Mouse (Mus musculus): ENCODE data around the gene Acsl5. TPM values are rescaled to one million over a fixed set of nuclear protein-coding genes. Genes with fewer than 3 reads are reported as not detected.

Acsl5 gene
- polyA plus RNA-seq, 1 experiment, result 16.0 TPM

DNA sequence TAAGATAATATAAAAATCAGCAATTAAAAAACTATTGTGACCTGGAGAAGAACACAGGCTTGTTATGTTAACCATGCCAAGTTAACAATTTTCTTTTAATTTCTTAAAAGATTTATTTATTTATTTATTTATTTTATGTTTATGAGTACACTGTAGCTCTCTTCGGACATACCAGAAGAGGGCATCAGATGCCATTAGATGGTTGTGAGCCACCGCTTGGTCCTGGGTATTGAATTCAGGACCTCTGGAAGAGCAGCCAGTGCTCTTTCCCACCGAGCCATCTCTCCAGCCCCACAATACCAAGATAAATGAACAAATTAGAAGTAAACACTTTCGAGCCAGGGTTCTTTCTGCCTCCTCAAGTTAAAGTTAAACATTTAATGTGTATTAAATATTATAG, 43.1 kb upstream of the Acsl5 start:
- Histone ChIP-seq H3K79me2 (ENCODE audit: control insufficient read depth, insufficient read depth) (no peaks in the 10 kb centered on the region), H3K36me3 (ENCODE audit: control insufficient read depth, insufficient read depth) (no peaks in the 10 kb centered on the region)
- no peak for TF ChIP-seq MYOD1 (IDR thresholded peaks at IDR 0.05; ENCODE audit: control insufficient read depth in 1 of 3, insufficient read length in 2 of 3, low read depth in 2 of 3)
- no peak for TF ChIP-seq TCF12 (IDR thresholded peaks at IDR 0.05; ENCODE audit: insufficient read depth, poor library complexity, severe bottlenecking)
- TF ChIP-seq SRF (IDR thresholded peaks at IDR 0.05; ENCODE audit: control insufficient read depth, insufficient read length, low read depth), result no peak
- TF ChIP-seq POLR2AphosphoS2 (IDR thresholded peaks at IDR 0.05; ENCODE audit: insufficient read length, low read depth), result no peak
- TF ChIP-seq REST (IDR thresholded peaks at IDR 0.05; ENCODE audit: insufficient read depth, insufficient read length), result no peak
- no peak for TF ChIP-seq TCF3 (IDR thresholded peaks at IDR 0.05; ENCODE audit: insufficient read length, low read depth)
- no peak for TF ChIP-seq MAX (IDR thresholded peaks at IDR 0.05; ENCODE audit: low read depth)
- TF ChIP-seq MYOG (IDR thresholded peaks at IDR 0.05; ENCODE audit: control insufficient read depth in 1 of 3, insufficient read depth in 1 of 3, insufficient read length in 2 of 3, low read depth in 2 of 3), result no peak
- TF ChIP-seq USF1 (IDR thresholded peaks at IDR 0.05; ENCODE audit: low read depth), result no peak
- no peak for TF ChIP-seq CEBPB (IDR thresholded peaks at IDR 0.05; ENCODE audit: insufficient read depth, poor library complexity, severe bottlenecking)
- TF ChIP-seq E2F4 (IDR thresholded peaks at IDR 0.05; ENCODE audit: insufficient read depth), result no peak
- TF ChIP-seq POLR2A (IDR thresholded peaks at IDR 0.05; ENCODE audit: insufficient read length, low read depth), result no peak

DNA sequence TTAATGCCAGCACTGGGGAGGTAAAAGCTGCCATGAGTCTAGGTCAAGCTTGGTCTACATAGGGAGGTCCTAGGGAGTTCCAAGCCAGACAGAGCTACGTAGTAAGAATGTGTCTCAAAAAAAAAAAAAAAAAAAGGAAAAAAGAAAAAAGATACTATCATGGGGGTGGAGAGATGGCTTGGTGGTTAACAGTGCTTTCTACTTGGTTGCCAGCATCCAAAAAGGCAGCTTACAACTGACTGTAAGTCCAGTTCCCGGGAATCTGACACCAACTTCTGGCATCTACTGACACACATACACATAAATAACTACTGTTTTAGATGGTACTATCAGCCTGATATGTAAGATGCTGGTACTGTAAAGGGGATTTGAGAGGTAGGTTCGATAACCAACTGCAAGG, 42.7 kb upstream of the Acsl5 start:
- no peaks in the 10 kb centered on the region for H3K36me3 ChIP-seq (ENCODE audit: control insufficient read depth, insufficient read depth)
- no peak overlapping the region for H3K4me3 ChIP-seq
- no peak overlapping the region for H3K4me2 ChIP-seq (ENCODE audit: low read depth)
- no peaks in the 10 kb centered on the region for H3K79me2 ChIP-seq (ENCODE audit: control insufficient read depth, insufficient read depth)
- H3K27me3 ChIP-seq (ENCODE audit: control insufficient read depth, insufficient read depth, insufficient read length), result peaks cover 26% of the 10 kb centered on the region
- H3ac ChIP-seq (ENCODE audit: control insufficient read depth, insufficient read length), result no peak overlapping the region
- TF ChIP-seq MYOD1 (IDR thresholded peaks at IDR 0.05; ENCODE audit: control insufficient read depth in 1 of 3, insufficient read length in 2 of 3, low read depth in 2 of 3), result no peak
- TF ChIP-seq USF1 (IDR thresholded peaks at IDR 0.05; ENCODE audit: low read depth), result no peak
- TF ChIP-seq POLR2A (IDR thresholded peaks at IDR 0.05; ENCODE audit: insufficient read length, low read depth), result no peak
- no peak for TF ChIP-seq REST (IDR thresholded peaks at IDR 0.05; ENCODE audit: insufficient read depth, insufficient read length)

More for the DNA sequence above, 43.1 kb upstream of the Acsl5 start:
- no peak overlapping the region for H3K4me2 ChIP-seq (ENCODE audit: low read depth)
- peaks cover 29% of the 10 kb centered on the region for H3K27me3 ChIP-seq (ENCODE audit: control insufficient read depth, insufficient read depth, insufficient read length)
- H3ac ChIP-seq (ENCODE audit: control insufficient read depth, insufficient read length), result no peak overlapping the region
- H3K4me3 ChIP-seq, result no peak overlapping the region

DNA sequence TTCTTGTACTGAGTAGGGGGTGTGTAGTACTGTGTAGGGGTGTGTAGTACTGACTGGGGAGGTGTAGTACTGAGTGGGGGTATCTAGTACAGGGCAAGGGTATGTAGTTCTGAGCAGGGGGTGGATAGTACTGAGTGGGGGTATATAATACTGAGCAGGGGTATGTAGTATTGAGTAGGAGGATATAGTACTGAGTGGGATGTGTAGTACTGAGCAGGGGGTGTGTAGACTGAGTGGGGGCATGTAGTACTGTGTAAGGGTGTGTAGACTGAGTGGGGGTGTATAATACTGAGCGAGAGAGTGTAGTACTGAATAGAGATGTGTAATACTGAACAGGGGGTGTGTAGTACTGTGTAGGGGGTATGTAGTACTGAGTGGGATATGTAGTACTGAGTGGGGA, 40.0 kb upstream of the Acsl5 start:
- no peak overlapping the region for H3ac ChIP-seq (ENCODE audit: control insufficient read depth, insufficient read length)
- no peak overlapping the region for H3K4me2 ChIP-seq (ENCODE audit: low read depth)
- H3K27me3 ChIP-seq (ENCODE audit: control insufficient read depth, insufficient read depth, insufficient read length), result peaks cover 10% of the 10 kb centered on the region
- H3K36me3 ChIP-seq (ENCODE audit: control insufficient read depth, insufficient read depth), result no peaks in the 10 kb centered on the region
- TF ChIP-seq POLR2A (IDR thresholded peaks at IDR 0.05; ENCODE audit: insufficient read length, low read depth) (no peak), MYOD1 (IDR thresholded peaks at IDR 0.05; ENCODE audit: control insufficient read depth in 1 of 3, insufficient read length in 2 of 3, low read depth in 2 of 3) (no peak), TCF3 (IDR thresholded peaks at IDR 0.05; ENCODE audit: insufficient read length, low read depth) (no peak), REST (IDR thresholded peaks at IDR 0.05; ENCODE audit: insufficient read depth, insufficient read length) (no peak), USF1 (IDR thresholded peaks at IDR 0.05; ENCODE audit: low read depth) (no peak), E2F4 (IDR thresholded peaks at IDR 0.05; ENCODE audit: insufficient read depth) (no peak), TCF12 (IDR thresholded peaks at IDR 0.05; ENCODE audit: insufficient read depth, poor library complexity, severe bottlenecking) (no peak), SRF (IDR thresholded peaks at IDR 0.05; ENCODE audit: control insufficient read depth, insufficient read length, low read depth) (no peak), POLR2AphosphoS2 (IDR thresholded peaks at IDR 0.05; ENCODE audit: insufficient read length, low read depth) (no peak), MAX (IDR thresholded peaks at IDR 0.05; ENCODE audit: low read depth) (no peak), MYOG (IDR thresholded peaks at IDR 0.05; ENCODE audit: control insufficient read depth in 1 of 3, insufficient read depth in 1 of 3, insufficient read length in 2 of 3, low read depth in 2 of 3) (no peak), CEBPB (IDR thresholded peaks at IDR 0.05; ENCODE audit: insufficient read depth, poor library complexity, severe bottlenecking) (no peak)
- no peaks in the 10 kb centered on the region for H3K79me2 ChIP-seq (ENCODE audit: control insufficient read depth, insufficient read depth)
- H3K4me3 ChIP-seq, result no peak overlapping the region

DNA sequence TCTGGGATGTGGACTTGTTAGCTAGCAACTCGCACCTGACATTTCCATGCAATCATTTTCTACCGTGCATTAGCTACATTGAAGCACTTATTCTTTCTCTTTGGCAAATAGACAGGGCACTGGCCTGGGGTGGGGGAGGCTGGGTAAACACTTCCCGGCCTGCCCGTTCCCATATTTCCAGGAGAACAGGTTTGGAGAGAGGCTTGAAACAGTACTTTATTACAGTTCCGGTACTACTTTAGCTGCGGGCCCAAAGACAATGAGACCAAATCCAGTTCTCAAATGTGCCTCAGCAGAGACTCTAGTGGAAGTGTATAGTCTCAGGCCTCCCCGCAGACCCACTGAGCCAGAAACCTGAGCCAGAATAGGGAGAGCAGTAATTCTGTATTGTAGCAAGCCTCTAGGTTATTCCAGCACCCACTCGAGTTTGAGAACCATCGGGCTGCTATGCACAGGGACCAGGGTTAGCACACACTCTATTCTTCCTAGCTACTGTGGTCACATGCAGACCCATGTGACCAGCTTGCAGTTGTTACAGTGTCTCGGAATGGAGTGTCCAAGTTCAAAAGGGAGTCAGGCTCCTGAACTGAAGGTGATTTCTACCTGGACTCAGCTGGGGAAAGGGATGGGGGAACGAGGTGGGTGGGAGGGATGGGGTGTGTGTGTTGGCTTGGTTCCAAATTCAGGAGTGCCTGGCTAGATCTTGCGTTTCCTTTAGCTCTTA, 38.0 kb upstream of the Acsl5 start:
- Histone ChIP-seq H3K79me2 (ENCODE audit: control insufficient read depth, insufficient read depth) (no peaks in the 10 kb centered on the region), H3ac (ENCODE audit: control insufficient read depth, insufficient read length) (no peak overlapping the region), H3K36me3 (ENCODE audit: control insufficient read depth, insufficient read depth) (no peaks in the 10 kb centered on the region), H3K27me3 (ENCODE audit: control insufficient read depth, insufficient read depth, insufficient read length) (peaks cover 10% of the 10 kb centered on the region), H3K4me3 (no peak overlapping the region), H3K4me2 (ENCODE audit: low read depth) (no peak overlapping the region)
- TF ChIP-seq MAX (IDR thresholded peaks at IDR 0.05; ENCODE audit: low read depth) (no peak), SRF (IDR thresholded peaks at IDR 0.05; ENCODE audit: control insufficient read depth, insufficient read length, low read depth) (no peak), E2F4 (IDR thresholded peaks at IDR 0.05; ENCODE audit: insufficient read depth) (no peak), MYOG (IDR thresholded peaks at IDR 0.05; ENCODE audit: control insufficient read depth in 1 of 3, insufficient read depth in 1 of 3, insufficient read length in 2 of 3, low read depth in 2 of 3) (no peak), MYOD1 (IDR thresholded peaks at IDR 0.05; ENCODE audit: control insufficient read depth in 1 of 3, insufficient read length in 2 of 3, low read depth in 2 of 3) (no peak), TCF12 (IDR thresholded peaks at IDR 0.05; ENCODE audit: insufficient read depth, poor library complexity, severe bottlenecking) (no peak), USF1 (IDR thresholded peaks at IDR 0.05; ENCODE audit: low read depth) (no peak), REST (IDR thresholded peaks at IDR 0.05; ENCODE audit: insufficient read depth, insufficient read length) (no peak), CEBPB (IDR thresholded peaks at IDR 0.05; ENCODE audit: insufficient read depth, poor library complexity, severe bottlenecking) (no peak), POLR2AphosphoS2 (IDR thresholded peaks at IDR 0.05; ENCODE audit: insufficient read length, low read depth) (no peak), POLR2A (IDR thresholded peaks at IDR 0.05; ENCODE audit: insufficient read length, low read depth) (no peak), TCF3 (IDR thresholded peaks at IDR 0.05; ENCODE audit: insufficient read length, low read depth) (no peak)

Measured in myocyte (in vitro differentiated cells).